Mouse (Mus musculus): ENCODE measurements around the gene Trim7. TPM values are rescaled to one million over a fixed set of nuclear protein-coding genes. Genes with fewer than 3 reads are reported as not detected.
"Not testable (repeated sequence)": the region's sequence is repeated elsewhere in the genome, so short reads cannot be mapped to it uniquely, and the experiment has no call there.

Trim7 gene
- total RNA-seq, 2 experiments from 2014 or later, result 9.4 to 12.4 TPM

DNA sequence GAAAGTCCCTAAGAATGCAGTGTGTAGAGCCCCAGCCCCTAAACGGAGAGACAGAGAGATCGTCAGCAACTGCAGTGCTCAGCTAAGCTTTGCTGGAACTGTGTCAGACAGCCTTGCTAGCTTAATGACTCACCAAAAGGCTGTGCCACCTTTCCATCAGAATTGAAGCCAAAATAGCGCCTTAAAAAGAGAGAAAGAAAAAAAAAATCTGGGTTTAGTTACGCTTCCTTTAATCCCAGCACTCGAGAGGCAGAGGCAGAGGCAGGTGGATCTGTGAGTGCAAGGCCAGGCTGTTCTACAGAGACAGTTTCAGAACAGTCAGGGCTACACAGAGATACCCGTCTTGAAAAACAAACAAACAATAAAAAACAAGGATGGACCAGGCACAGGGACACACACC lies 18.4 kb downstream of the Trim7 start:
- intact Hi-C loops (cut with DNase I), result no loop called here
- DNase-seq, result no peak

GRCm38 (mm10) chr11:48845244-48845815 lies 19.4 kb downstream of the Trim7 start:
- intact Hi-C loops (cut with DNase I), result no loop called here
- no peak for DNase-seq

GRCm38 (mm10) chr11:48846362-48846761 lies 20.4 kb downstream of the Trim7 start:
- DNase-seq; intact Hi-C loops (cut with DNase I): not testable (repeated sequence)

GRCm38 (mm10) chr11:48846881-48847280 lies 20.9 kb downstream of the Trim7 start:
- intact Hi-C loops (cut with DNase I), result no loop called here
- DNase-seq, result no peak

DNA sequence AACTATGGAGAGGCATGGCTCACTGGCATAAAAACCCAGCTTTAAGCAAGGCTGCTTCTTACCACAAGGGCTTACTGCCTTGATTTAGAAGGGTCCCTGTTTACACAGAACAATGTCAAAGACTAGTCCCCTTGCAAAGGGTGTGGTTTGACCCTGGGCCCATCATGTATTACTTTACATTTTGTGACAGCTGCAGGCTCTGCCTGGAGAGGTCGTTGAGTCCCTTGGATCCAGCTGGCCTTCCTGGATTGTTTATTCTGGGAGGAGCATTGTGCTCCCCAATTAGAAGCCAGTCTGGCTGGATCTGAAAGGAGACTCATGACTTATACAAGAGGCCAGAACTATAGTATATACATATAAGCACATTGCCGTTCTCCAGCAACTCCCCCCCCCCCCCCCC lies 24.3 kb downstream of the Trim7 start:
- no peak for DNase-seq
- intact Hi-C loops (cut with DNase I), result no loop called here

- intact Hi-C loops (cut with DNase I), result no loop called here
- no peak for DNase-seq
These were observed 25.5 kb downstream of the Trim7 start for GRCm38 (mm10) chr11:48851270-48851995.

GRCm38 (mm10) chr11:48852190-48852589 lies 26.2 kb downstream of the Trim7 start:
- intact Hi-C loops (cut with DNase I), result no loop called here

GRCm38 (mm10) chr11:48852624-48853473 lies 26.9 kb downstream of the Trim7 start:
- DNase-seq, result no peak
- intact Hi-C loops (cut with DNase I), result no loop called here

More at GRCm38 (mm10) chr11:48852190-48852589, 26.2 kb downstream of the Trim7 start:
- DNase-seq, result no peak

DNA sequence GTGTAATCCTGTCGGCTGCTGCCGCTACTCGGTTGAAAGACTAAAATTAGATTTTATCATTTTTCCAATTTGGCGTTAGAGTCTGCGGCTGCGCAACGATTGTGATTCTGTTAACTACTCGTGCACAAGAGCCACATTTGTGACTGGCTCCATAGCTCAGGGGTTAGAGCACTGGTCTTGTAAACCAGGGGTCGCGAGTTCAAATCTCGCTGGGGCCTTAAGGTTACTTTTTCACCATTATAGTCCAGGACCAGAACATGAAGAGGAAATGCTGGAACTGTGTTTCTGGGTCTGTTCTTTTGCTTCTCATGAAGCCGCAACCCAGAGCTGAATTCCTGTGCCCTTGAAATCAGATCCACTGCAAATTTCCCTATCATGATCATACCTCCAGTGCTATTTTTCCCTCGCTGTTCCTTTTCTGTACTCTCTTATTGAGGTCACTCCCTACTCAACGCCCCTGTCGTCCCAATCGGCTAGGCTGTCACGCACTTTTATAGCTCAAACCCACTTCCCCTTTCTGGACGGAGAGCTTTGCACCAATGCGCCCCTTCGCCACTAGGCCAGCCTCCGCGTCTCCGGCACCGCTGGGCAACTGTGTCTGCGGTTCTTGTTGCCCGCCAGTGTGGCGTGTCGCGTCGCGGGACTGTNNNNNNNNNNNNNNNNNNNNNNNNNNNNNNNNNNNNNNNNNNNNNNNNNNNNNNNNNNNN lies 27.7 kb downstream of the Trim7 start:
- intact Hi-C loops (cut with DNase I), result no loop called here
- peak; percentile 82 for DNase-seq

DNA sequence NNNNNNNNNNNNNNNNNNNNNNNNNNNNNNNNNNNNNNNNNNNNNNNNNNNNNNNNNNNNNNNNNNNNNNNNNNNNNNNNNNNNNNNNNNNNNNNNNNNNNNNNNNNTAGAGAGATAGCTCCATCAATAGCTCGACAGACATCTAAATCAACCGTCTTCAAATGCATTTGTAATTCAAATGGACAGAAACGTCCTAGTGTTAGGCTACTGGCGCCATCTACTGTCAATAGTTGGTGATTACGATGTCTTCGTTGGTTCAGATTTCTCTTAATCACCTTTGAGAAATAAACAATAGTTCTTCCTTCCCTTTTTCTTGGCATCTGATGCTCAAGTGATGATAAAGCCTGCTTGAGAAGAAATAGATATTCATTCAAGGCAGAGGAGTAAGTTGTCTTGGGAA lies 33.1 kb downstream of the Trim7 start:
- peak; percentile 46 for DNase-seq
- intact Hi-C loops (cut with DNase I), result loop anchor here (2.0 to 5.0 kb wide), 2 partner anchors 37 to 68 kb away; no protein-coding TSS in a partner anchor

DNA sequence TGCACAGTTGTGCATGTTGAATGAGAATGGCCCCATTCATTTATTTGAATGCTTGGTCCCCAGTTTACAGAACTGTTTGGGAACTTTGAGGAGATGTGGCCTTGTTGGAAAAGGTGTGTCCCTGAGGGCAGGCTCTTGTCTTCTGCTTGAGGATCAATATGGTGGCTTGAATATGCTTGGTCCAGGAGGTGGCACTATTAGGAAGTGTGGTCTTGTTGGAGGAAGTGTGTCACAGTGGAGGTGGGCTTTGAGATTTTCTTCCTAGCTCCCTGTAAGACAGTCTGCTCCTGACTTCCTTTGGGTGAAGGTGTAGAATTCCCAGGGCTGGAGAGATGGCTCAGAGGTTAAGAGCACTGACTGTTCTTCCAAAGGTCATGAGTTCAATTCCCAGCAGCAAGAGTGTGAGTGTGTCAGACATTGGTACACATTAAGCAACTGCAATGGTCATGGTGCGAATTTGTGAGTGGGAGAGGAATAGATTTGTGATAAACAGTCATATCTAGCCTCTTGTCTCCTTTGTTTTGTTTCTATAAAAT lies 36.9 kb downstream of the Trim7 start:
- intact Hi-C loops (cut with DNase I), result no loop called here
- DNase-seq, result no peak

DNA sequence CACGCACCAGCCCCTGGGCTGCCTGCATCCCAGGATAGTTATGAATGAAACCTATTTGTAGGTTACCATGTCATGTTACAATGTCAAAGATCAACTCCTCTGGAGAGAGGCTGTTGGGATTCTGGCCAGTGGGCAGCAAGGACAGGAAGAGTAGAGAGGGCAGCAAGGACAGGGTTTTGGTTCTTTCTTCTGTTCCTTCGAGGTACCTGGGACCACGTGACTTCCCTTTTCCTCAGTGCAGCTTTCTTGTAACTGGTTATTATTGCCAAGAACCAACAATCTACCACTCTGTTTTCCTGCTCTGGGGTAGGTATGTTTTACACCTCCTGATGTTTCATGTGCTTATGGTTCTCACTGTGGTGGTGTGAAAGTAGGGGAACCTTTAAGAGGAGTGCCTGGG lies 37.9 kb downstream of the Trim7 start:
- intact Hi-C loops (cut with DNase I), result no loop called here
- DNase-seq, result no peak

GRCm38 (mm10) chr11:48866481-48866880 lies 40.5 kb downstream of the Trim7 start:
- intact Hi-C loops (cut with DNase I), result no loop called here
- DNase-seq, result no peak

DNA sequence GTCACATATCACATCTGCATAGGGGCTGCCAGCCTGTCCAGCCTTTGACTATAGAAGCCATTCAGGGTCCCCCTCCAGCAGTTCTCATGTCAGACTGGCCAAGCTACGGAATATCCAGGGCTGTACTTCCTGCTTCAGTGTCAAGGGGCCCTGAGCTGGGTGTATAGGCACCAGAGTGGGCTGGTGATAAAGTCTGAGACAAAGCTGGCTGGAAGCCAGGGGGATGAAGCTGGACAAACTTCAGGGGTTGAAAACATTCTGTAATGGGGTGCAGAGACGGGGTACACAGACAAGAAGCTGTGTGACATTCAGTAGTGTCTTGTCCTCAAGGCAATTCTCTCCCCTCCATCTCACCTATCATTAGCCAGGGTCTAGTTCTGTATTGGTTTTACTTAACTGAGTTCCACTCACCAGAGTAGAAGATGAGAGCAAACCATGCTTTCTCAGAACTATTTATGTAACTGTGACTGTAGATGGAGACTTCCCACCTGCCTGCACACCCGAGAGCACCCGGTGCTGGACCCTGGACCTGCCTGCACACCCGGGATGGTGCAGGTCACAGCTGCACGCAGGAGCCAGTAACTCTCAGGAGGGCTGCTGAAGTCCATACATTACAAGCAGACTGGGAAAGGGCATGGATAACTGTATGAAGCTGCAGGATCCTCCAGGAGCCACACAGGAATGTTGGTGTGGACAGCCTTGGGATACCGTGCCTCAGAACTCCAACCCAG lies 43.6 kb downstream of the Trim7 start:
- intact Hi-C loops (cut with DNase I), result loop anchor here (5.0 kb wide), 2 partner anchors 233 to 398 kb away; no protein-coding TSS in a partner anchor
- no peak for DNase-seq

GRCm38 (mm10) chr11:48870781-48871180 lies 44.8 kb downstream of the Trim7 start:
- intact Hi-C loops (cut with DNase I), result loop anchor here (5.0 kb wide), 2 partner anchors 232 to 397 kb away; no protein-coding TSS in a partner anchor
- no peak for DNase-seq

GRCm38 (mm10) chr11:48871201-48871772 lies 45.3 kb downstream of the Trim7 start, which contains the start of gene Irgm1:
Gene Irgm1, minus strand, starts transcription at chr11:48871683.
- DNase-seq, result peak; percentile 41
- intact Hi-C loops (cut with DNase I), result loop anchor here (5.0 kb wide), 2 partner anchors 231 to 396 kb away; no protein-coding TSS in a partner anchor

- peak; percentile 9 for DNase-seq
These were observed 46.0 kb downstream of the Trim7 start for GRCm38 (mm10) chr11:48871817-48872541.

DNA sequence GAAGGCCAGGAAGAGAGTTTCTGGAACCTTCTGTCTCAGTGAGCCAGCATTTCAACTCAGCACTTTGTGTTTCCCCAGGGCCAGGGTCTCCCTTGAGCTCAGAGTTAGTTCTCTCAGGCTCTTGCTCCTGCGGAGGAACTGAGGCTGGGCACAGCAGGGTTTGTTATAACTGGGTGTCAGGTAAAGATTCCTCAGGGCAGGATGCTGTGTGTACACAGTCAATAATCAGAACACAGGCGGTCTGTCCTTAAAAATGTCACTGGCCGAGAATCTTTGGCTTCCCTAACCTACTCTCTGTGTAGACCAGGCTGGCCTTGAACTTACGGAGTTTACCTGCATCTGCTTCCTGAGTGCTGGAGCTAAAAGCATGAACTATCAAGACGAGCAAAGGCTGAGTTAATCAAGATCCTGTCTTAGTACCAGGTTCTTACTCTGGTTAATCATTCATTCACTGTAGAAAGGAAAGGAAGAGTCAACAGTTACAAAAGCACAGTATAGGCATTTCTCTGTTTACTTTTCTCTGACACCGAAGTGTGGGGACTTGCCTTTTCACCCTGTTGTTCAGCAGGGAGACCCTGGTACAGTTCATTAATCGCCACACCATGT lies 46.9 kb downstream of the Trim7 start:
- intact Hi-C loops (cut with DNase I), result loop anchor here (5.0 kb wide), 2 partner anchors 230 to 395 kb away; no protein-coding TSS in a partner anchor
- no peak for DNase-seq

More at GRCm38 (mm10) chr11:48871817-48872541, 46.0 kb downstream of the Trim7 start:
- intact Hi-C loops (cut with DNase I), result loop anchor here (5.0 kb wide), 2 partner anchors 230 to 395 kb away; no protein-coding TSS in a partner anchor
